Mouse (Mus musculus) small intestine, adult 2 months (tissue): ENCODE data around the gene Fbxo42.

ENCODE experiments used
- CTCF ChIP-seq: fragments of 200-500 bp; IDR thresholded peaks from 2 replicates; pipeline ENCODE4 v1.5.1; 2012; ENCODE audit warnings: low read depth, mild to moderate bottlenecking, control low read depth, inconsistent platforms, low read length, moderate library complexity, mixed read lengths; ENCODE audit not compliant: insufficient replicate concordance, insufficient read length; ENCODE audit errors: extremely low read depth
- POLR2A ChIP-seq: fragments of 200-500 bp; IDR thresholded peaks from 2 replicates; pipeline ENCODE4 v1.6.1; 2012; ENCODE audit warnings: low read depth, mild to moderate bottlenecking, control low read depth, inconsistent platforms, low read length, moderate library complexity

DNA sequence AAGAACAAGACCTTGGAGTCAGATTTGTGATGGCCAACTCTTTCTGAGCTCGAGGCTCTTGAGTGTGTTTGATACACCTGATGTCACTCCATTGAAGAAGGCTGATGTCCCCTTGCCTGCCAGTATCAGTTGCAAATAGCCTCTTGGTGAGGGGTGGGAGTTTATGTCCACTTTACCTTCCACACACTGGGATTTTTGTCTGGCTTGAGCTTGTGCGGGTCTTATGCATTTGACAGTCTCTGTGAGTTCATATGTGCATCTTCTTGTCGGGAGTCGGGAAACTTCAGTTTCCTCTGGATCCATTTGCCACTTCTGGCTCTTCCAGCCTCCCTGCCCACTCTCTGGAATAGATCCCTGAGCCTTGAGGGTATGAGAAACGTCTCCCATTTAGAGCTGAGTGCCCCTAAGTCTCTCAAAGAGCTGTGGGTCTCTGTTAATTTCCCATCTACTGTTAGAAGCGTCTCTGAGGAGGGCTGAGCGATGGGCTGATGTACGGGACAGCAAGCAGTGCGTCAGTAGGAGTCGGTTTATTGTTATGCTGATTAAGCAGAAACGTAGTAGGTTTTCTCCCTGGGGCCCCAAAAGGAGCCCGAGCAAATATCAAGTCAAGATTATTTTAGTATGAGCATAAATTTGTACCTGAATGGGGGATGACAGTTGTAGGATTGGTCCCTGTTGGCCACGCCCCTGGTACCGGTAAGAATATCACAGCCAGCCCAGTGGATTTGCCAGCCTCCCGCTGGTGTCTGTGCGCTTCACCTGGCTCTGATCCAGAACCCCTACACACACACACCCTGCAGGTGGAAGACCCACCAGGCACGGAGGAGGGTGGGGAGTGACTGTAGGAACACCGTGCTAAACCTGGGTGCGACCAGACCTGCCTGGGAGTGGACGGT is 91.0 kb downstream of the Fbxo42 start:
- TF ChIP-seq CTCF, result no peak
- TF ChIP-seq POLR2A, result no peak
